Mouse (Mus musculus): ENCODE results near the gene Tmem141.

Gene Tmem141

GRCm38 (mm10) chr2:25576965-25577891 lies 44.6 kb downstream of the Tmem141 start:
- DNase-seq, result peak; percentile 58

GRCm38 (mm10) chr2:25576028-25576850 lies 45.6 kb downstream of the Tmem141 start:
- peak; percentile 61 for DNase-seq

GRCm38 (mm10) chr2:25575432-25576027 lies 46.3 kb downstream of the Tmem141 start:
- peak; percentile 81 for DNase-seq

- peak; percentile 97 for DNase-seq
These were observed 47.0 kb downstream of the Tmem141 start, which contains the start of the genes Mamdc4 and Phpt1 for GRCm38 (mm10) chr2:25574579-25575431. TSS of gene Mamdc4 (minus strand) at chr2:25574845. TSS of gene Phpt1 (minus strand) at chr2:25575224.

GRCm38 (mm10) chr2:25574136-25574535 lies 47.7 kb downstream of the Tmem141 start:
- no peak for DNase-seq

- DNase-seq, result peak; percentile 59
These were observed 48.7 kb downstream of the Tmem141 start for GRCm38 (mm10) chr2:25573068-25573467.

GRCm38 (mm10) chr2:25571221-25571620 lies 50.6 kb downstream of the Tmem141 start:
- peak; percentile 28 for DNase-seq

Data from cerebellum, adult 9-10 months (tissue).